Mouse (Mus musculus): Measurements from ENCODE around the gene Abl2. TPM values are rescaled to one million over a fixed set of nuclear protein-coding genes. Genes with fewer than 3 reads are reported as not detected.
"Not testable (repeated sequence)": the region's sequence is repeated elsewhere in the genome, so short reads cannot be mapped to it uniquely, and the experiment has no call there.

Gene Abl2
- 2.4 and 2.5 TPM in 2 replicates for polyA plus RNA-seq (2016; fragmentation: Nextera tagmentation; extraction: Ambion mirVana)

GRCm38 (mm10) chr1:156558024-156558930 is at the start of gene Abl2:
Gene Abl2, plus strand, starts transcription at chr1:156558786.
- no peaks in the 10 kb centered on the region for H3K9me3 ChIP-seq (replicated peaks)
- peaks cover 26% of the 10 kb centered on the region for H3K4me1 ChIP-seq
- whole genome bisulfite sequencing (ENCODE audit: insufficient replicate concordance), result 10% methylated on average over 54 of the region's 60 CpGs
- no peaks in the 10 kb centered on the region; the same call in 1 of the 2 replicates for H3K27me3 ChIP-seq (replicated peaks)
- peak; percentile 95 for ATAC-seq
- peak within 1 kb of the TSS; percentile 92 for H3K4me2 ChIP-seq
- no peaks in the 10 kb centered on the region for H3K36me3 ChIP-seq
- H3K27ac ChIP-seq, result peak within 1 kb of the TSS; percentile 85
- H3K4me3 ChIP-seq, result peak within 1 kb of the TSS; percentile 97
- peak within 1 kb of the TSS; percentile 96 for H3K9ac ChIP-seq

GRCm38 (mm10) chr1:156520136-156520780 is 38.3 kb upstream of the Abl2 start:
- Histone ChIP-seq H3K4me1 (no peaks in the 10 kb centered on the region), H3K4me2 (no peak overlapping the region), H3K9ac (no peak overlapping the region), H3K27me3 (replicated peaks) (no peaks in the 10 kb centered on the region), H3K9me3 (replicated peaks) (no peaks in the 10 kb centered on the region), H3K27ac (no peak overlapping the region), H3K4me3 (no peak overlapping the region), H3K36me3 (no peaks in the 10 kb centered on the region)
- 66% methylated on average over 3 of the region's 3 CpGs for WGBS (ENCODE audit: insufficient replicate concordance)
- ATAC-seq, result no peak

GRCm38 (mm10) chr1:156521796-156522517 is 36.6 kb upstream of the Abl2 start:
- H3K9ac ChIP-seq, result no peak overlapping the region
- H3K4me3 ChIP-seq, result no peak overlapping the region
- H3K9me3 ChIP-seq (replicated peaks), result no peaks in the 10 kb centered on the region
- H3K4me1 ChIP-seq, result no peaks in the 10 kb centered on the region
- H3K4me2 ChIP-seq, result no peak overlapping the region
- no peaks in the 10 kb centered on the region for H3K27me3 ChIP-seq (replicated peaks)
- 59% methylated on average over 15 of the region's 15 CpGs for WGBS (ENCODE audit: insufficient replicate concordance)
- H3K36me3 ChIP-seq, result no peaks in the 10 kb centered on the region
- ATAC-seq, result no peak
- no peak overlapping the region for H3K27ac ChIP-seq

- H3K27ac ChIP-seq; H3K36me3 ChIP-seq; H3K9ac ChIP-seq; H3K9me3 ChIP-seq (replicated peaks); H3K27me3 ChIP-seq (replicated peaks); H3K4me3 ChIP-seq; H3K4me1 ChIP-seq; H3K4me2 ChIP-seq: not testable (repeated sequence)
- 87% methylated on average over 20 of the region's 22 CpGs for WGBS (ENCODE audit: insufficient replicate concordance)
- peak; percentile 80 for ATAC-seq
These were observed 34.7 kb upstream of the Abl2 start, which contains the start of gene Gm10031 for GRCm38 (mm10) chr1:156523842-156524241. Gene Gm10031, plus strand, starts transcription at chr1:156524012.

- H3K4me2 ChIP-seq; H3K27ac ChIP-seq; ATAC-seq; H3K4me3 ChIP-seq; H3K4me1 ChIP-seq; H3K27me3 ChIP-seq (replicated peaks); H3K9ac ChIP-seq; H3K36me3 ChIP-seq; H3K9me3 ChIP-seq (replicated peaks): not testable (repeated sequence)
- 71% methylated on average over 16 of the region's 16 CpGs for WGBS (ENCODE audit: insufficient replicate concordance)
These were observed 26.0 kb upstream of the Abl2 start for GRCm38 (mm10) chr1:156532476-156533175.

- no peaks in the 10 kb centered on the region for H3K27me3 ChIP-seq (replicated peaks)
- no peak overlapping the region for H3K4me3 ChIP-seq
- no peaks in the 10 kb centered on the region for H3K9me3 ChIP-seq (replicated peaks)
- H3K4me2 ChIP-seq, result no peak overlapping the region
- no peaks in the 10 kb centered on the region for H3K4me1 ChIP-seq
- H3K9ac ChIP-seq, result no peak overlapping the region
- ATAC-seq, result no peak
- no peak overlapping the region for H3K27ac ChIP-seq
- 47% methylated on average over 3 of the region's 3 CpGs for WGBS (ENCODE audit: insufficient replicate concordance)
- H3K36me3 ChIP-seq, result no peaks in the 10 kb centered on the region
These were observed 25.1 kb upstream of the Abl2 start for GRCm38 (mm10) chr1:156533483-156533882.

- 66% methylated on average over 4 of the region's 4 CpGs for WGBS (ENCODE audit: insufficient replicate concordance)
- Histone ChIP-seq H3K27me3 (replicated peaks) (no peaks in the 10 kb centered on the region), H3K9me3 (replicated peaks) (no peaks in the 10 kb centered on the region), H3K4me2 (no peak overlapping the region), H3K4me1 (no peaks in the 10 kb centered on the region), H3K9ac (no peak overlapping the region), H3K27ac (no peak overlapping the region), H3K36me3 (no peaks in the 10 kb centered on the region), H3K4me3 (no peak overlapping the region)
- no peak for ATAC-seq
These were observed 24.7 kb upstream of the Abl2 start for GRCm38 (mm10) chr1:156533911-156534310.

- Histone ChIP-seq H3K27me3 (replicated peaks) (no peaks in the 10 kb centered on the region), H3K9me3 (replicated peaks) (no peaks in the 10 kb centered on the region), H3K9ac (no peak overlapping the region), H3K4me3 (no peak overlapping the region), H3K4me2 (no peak overlapping the region), H3K4me1 (no peaks in the 10 kb centered on the region), H3K36me3 (no peaks in the 10 kb centered on the region), H3K27ac (no peak overlapping the region)
- no peak for ATAC-seq
- WGBS (ENCODE audit: insufficient replicate concordance), result 47% methylated on average over 2 of the region's 2 CpGs
These were observed 21.6 kb upstream of the Abl2 start for GRCm38 (mm10) chr1:156537031-156537430.

- ATAC-seq, result no peak
- Histone ChIP-seq H3K4me2 (no peak overlapping the region), H3K4me1 (no peaks in the 10 kb centered on the region), H3K4me3 (no peak overlapping the region), H3K9ac (no peak overlapping the region), H3K27ac (no peak overlapping the region), H3K36me3 (no peaks in the 10 kb centered on the region), H3K9me3 (replicated peaks) (no peaks in the 10 kb centered on the region), H3K27me3 (replicated peaks) (no peaks in the 10 kb centered on the region)
- 58% methylated on average over 6 of the region's 6 CpGs for WGBS (ENCODE audit: insufficient replicate concordance)
These were observed 20.9 kb upstream of the Abl2 start for GRCm38 (mm10) chr1:156537701-156538100.

- ATAC-seq, result no peak
- H3K27me3 ChIP-seq (replicated peaks), result no peaks in the 10 kb centered on the region
- H3K4me1 ChIP-seq, result no peaks in the 10 kb centered on the region
- no peak overlapping the region for H3K27ac ChIP-seq
- no peaks in the 10 kb centered on the region for H3K9me3 ChIP-seq (replicated peaks)
- H3K4me3 ChIP-seq, result no peak overlapping the region
- H3K4me2 ChIP-seq, result no peak overlapping the region
- H3K9ac ChIP-seq, result no peak overlapping the region
- 67% methylated on average over 3 of the region's 3 CpGs for WGBS (ENCODE audit: insufficient replicate concordance)
- H3K36me3 ChIP-seq, result no peaks in the 10 kb centered on the region
These were observed 20.2 kb upstream of the Abl2 start for GRCm38 (mm10) chr1:156538382-156538781.

- Histone ChIP-seq H3K4me2 (no peak overlapping the region), H3K9me3 (replicated peaks) (no peaks in the 10 kb centered on the region), H3K27ac (no peak overlapping the region), H3K9ac (no peak overlapping the region), H3K27me3 (replicated peaks) (no peaks in the 10 kb centered on the region), H3K36me3 (no peaks in the 10 kb centered on the region), H3K4me3 (no peak overlapping the region), H3K4me1 (peaks cover 6% of the 10 kb centered on the region)
- no peak for ATAC-seq
- WGBS (ENCODE audit: insufficient replicate concordance), result 45% methylated on average over 4 of the region's 4 CpGs
These were observed 18.6 kb upstream of the Abl2 start for GRCm38 (mm10) chr1:156539787-156540560.

Measured in liver, embryonic 12.5 days (tissue).